Mouse (Mus musculus): ENCODE data around the gene Tmem211.

GRCm38 (mm10) chr5:113283726-113284125 lies 57.0 kb downstream of the Tmem211 start:
- TF ChIP-seq CHD2 (IDR thresholded peaks at IDR 0.05; ENCODE audit: low read depth, low read length) (no peak), ZNF384 (IDR thresholded peaks at IDR 0.05; ENCODE audit: low read depth, low read length) (no peak), ZC3H11A (IDR thresholded peaks at IDR 0.05; ENCODE audit: borderline replicate concordance, low read depth, low read length) (no peak), MAFK (IDR thresholded peaks at IDR 0.05; ENCODE audit: insufficient read depth, low read depth, low read length) (no peak), HCFC1 (IDR thresholded peaks at IDR 0.05; ENCODE audit: borderline replicate concordance, insufficient read depth, low read length) (no peak)

Data from ES-E14 (cell line).